Mouse (Mus musculus): Measurements from ENCODE around the gene Hesx1. TPM values are rescaled to one million over a fixed set of nuclear protein-coding genes. Genes with fewer than 3 reads are reported as not detected.

The Hesx1 gene
- polyA plus RNA-seq, 1 experiment from 2014 or later: 0.37 TPM

DNA sequence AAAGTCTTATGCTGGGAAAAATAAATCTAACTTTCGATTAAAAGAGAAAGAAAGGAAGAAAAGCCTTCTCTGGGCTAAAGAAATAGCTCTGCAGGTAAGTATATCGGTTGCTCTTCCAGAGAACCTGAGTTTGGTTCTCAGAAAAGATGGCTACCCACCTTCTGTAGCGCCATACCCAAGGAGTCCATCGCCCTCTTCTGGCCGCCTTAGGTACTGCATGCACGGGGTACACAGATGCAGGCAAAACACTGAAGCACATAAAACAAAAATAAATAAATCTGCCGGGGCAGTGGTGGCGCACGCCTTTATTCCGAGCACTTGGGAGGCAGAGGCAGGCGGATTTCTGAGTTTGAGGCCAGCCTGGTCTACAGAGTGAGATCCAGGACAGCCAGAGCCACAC is 28.7 kb downstream of the Hesx1 start:
- Histone ChIP-seq H3K4me1 (replicated peaks; ENCODE audit: control insufficient read depth, insufficient read depth, low read length) (no peaks in the 10 kb centered on the region), H3K27ac (ENCODE audit: low read depth) (no peak overlapping the region), H3K9me3 (ENCODE audit: control insufficient read depth, low read length) (no peaks in the 10 kb centered on the region), H3K9ac (ENCODE audit: low read length) (no peak overlapping the region), H3K36me3 (ENCODE audit: control insufficient read depth, insufficient read depth, low read length) (no peaks in the 10 kb centered on the region), H3K4me3 (ENCODE audit: low read depth, low read length) (no peak overlapping the region), H3K27me3 (replicated peaks; ENCODE audit: control insufficient read depth, insufficient read depth, low read length) (no peaks in the 10 kb centered on the region), H3K4me2 (ENCODE audit: low read length) (no peak overlapping the region)
- DNase-seq (ENCODE audit: low spot score) (peak; percentile 81), ATAC-seq (replicated peaks; ENCODE audit: low FRiP score, low TSS enrichment, low read depth) (no peak)
- 49% methylated on average over 11 of the region's 11 CpGs for WGBS

DNA sequence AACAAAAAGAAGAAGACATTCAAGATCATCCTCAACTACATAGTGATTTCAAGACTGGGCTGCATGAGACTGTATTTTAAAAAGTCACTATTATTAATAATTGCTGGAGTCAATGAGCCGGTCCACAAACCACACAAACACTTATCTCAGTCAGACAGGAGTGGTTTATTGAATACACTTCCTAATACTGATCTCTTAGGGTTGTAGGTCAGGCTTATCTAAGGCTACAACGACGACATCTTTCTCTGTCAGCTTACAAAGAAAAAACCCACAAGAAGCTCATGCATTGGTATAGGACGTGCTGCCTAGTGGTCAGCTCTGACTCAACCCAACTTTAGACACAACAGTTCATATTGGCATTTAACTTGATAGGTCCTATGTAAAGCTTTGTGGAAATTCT is 30.4 kb downstream of the Hesx1 start:
- DNase-seq (ENCODE audit: low spot score) (no peak), ATAC-seq (replicated peaks; ENCODE audit: low FRiP score, low TSS enrichment, low read depth) (no peak)
- Histone ChIP-seq H3K27ac (ENCODE audit: low read depth) (no peak overlapping the region), H3K9ac (ENCODE audit: low read length) (no peak overlapping the region), H3K4me1 (replicated peaks; ENCODE audit: control insufficient read depth, insufficient read depth, low read length) (no peaks in the 10 kb centered on the region), H3K4me3 (ENCODE audit: low read depth, low read length) (no peak overlapping the region), H3K4me2 (ENCODE audit: low read length) (no peak overlapping the region), H3K9me3 (ENCODE audit: control insufficient read depth, low read length) (no peaks in the 10 kb centered on the region), H3K27me3 (replicated peaks; ENCODE audit: control insufficient read depth, insufficient read depth, low read length) (no peaks in the 10 kb centered on the region), H3K36me3 (ENCODE audit: control insufficient read depth, insufficient read depth, low read length) (no peaks in the 10 kb centered on the region)
- 64% methylated on average over 4 of the region's 4 CpGs for WGBS

DNA sequence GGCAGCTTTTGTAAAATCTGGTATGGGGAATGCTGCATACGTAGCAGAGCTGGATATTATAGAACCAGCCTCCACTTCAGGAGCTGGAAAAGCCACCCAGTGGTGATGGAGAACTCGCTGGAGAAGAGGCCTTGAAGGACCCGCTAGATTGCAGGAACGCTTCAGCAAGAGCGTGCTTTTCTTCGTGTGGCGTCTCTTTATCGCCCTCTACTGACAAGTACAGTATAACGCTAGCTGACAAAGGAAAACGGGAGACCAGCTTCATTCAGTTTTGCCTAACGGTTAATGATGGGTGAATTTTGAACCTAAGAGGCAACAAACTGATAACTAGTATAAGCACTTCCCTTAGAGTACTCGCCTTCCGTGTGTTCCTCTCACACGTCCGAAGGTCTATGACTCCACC is 35.6 kb downstream of the Hesx1 start:
- Histone ChIP-seq H3K4me2 (ENCODE audit: low read length) (no peak overlapping the region), H3K4me3 (ENCODE audit: low read depth, low read length) (no peak overlapping the region), H3K9me3 (ENCODE audit: control insufficient read depth, low read length) (no peaks in the 10 kb centered on the region), H3K9ac (ENCODE audit: low read length) (no peak overlapping the region), H3K36me3 (ENCODE audit: control insufficient read depth, insufficient read depth, low read length) (no peaks in the 10 kb centered on the region), H3K27ac (ENCODE audit: low read depth) (no peak overlapping the region), H3K4me1 (replicated peaks; ENCODE audit: control insufficient read depth, insufficient read depth, low read length) (no peaks in the 10 kb centered on the region), H3K27me3 (replicated peaks; ENCODE audit: control insufficient read depth, insufficient read depth, low read length) (no peaks in the 10 kb centered on the region)
- 0 out of 2 replicates have a peak, but pooled peaks have one; percentile 47 for ATAC-seq (replicated peaks; ENCODE audit: low FRiP score, low TSS enrichment, low read depth)
- WGBS: 2% methylated on average over 15 of the region's 15 CpGs
- DNase-seq (ENCODE audit: low spot score): peak; percentile 65

DNA sequence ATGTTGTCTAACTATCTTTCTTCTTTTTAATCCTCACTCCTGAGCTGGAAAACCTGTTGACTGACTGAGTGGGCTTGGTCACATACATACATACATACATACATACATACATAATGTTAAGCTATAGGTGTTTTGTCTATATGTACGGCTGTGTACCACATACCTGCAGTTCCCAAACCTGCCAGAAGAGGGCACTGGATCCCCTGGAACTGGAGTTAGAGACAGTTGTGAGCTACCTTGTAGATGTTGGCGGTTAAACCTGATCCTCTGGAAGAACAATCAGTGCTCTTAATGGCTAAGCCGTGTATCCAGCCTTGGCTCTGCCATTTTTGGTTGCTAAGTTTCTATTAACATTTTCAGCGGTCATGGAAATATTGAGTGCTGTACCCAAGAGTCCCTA is 36.9 kb downstream of the Hesx1 start:
- 21% methylated on average over 4 of the region's 4 CpGs for WGBS
- ATAC-seq (replicated peaks; ENCODE audit: low FRiP score, low TSS enrichment, low read depth): peak; percentile 50; the same call in 1 of the 2 replicates

DNA sequence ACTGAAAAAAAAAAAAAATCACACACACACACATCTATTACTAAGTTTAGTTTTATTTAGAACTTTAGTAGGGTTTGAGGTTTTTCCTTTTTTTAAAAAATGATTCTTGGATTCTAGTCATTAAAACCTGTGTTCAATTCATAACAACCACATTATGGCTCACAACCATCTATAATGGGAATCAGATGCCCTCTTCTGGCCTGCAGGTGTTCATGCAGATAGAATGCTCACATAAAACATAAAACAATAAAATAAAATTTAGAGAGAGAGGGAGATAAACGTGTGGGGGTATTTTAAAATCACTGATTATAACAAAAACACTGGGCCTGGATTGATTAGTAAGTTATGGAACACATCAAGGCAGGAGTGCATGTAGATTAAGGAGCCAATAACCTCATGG is 43.3 kb downstream of the Hesx1 start:
- no peak for DNase-seq (ENCODE audit: low spot score)
- no peaks in the 10 kb centered on the region for H3K9me3 ChIP-seq (ENCODE audit: control insufficient read depth, low read length)
- no peak overlapping the region for H3K27ac ChIP-seq (ENCODE audit: low read depth)
- ATAC-seq (replicated peaks; ENCODE audit: low FRiP score, low TSS enrichment, low read depth): no peak
- H3K4me3 ChIP-seq (ENCODE audit: low read depth, low read length): no peak overlapping the region
- no peaks in the 10 kb centered on the region for H3K36me3 ChIP-seq (ENCODE audit: control insufficient read depth, insufficient read depth, low read length)
- no peaks in the 10 kb centered on the region for H3K27me3 ChIP-seq (replicated peaks; ENCODE audit: control insufficient read depth, insufficient read depth, low read length)
- H3K4me1 ChIP-seq (replicated peaks; ENCODE audit: control insufficient read depth, insufficient read depth, low read length): peaks cover 9% of the 10 kb centered on the region; the same call in 1 of the 2 replicates
- no peak overlapping the region for H3K4me2 ChIP-seq (ENCODE audit: low read length)
- H3K9ac ChIP-seq (ENCODE audit: low read length): no peak overlapping the region
- 70% methylated on average over 1 of the region's 1 CpGs for WGBS

More for the DNA sequence above, 36.9 kb downstream of the Hesx1 start:
- Histone ChIP-seq H3K36me3 (ENCODE audit: control insufficient read depth, insufficient read depth, low read length) (no peaks in the 10 kb centered on the region), H3K27ac (ENCODE audit: low read depth) (no peak overlapping the region), H3K4me3 (ENCODE audit: low read depth, low read length) (no peak overlapping the region), H3K9ac (ENCODE audit: low read length) (no peak overlapping the region), H3K9me3 (ENCODE audit: control insufficient read depth, low read length) (no peaks in the 10 kb centered on the region), H3K4me2 (ENCODE audit: low read length) (no peak overlapping the region), H3K4me1 (replicated peaks; ENCODE audit: control insufficient read depth, insufficient read depth, low read length) (no peaks in the 10 kb centered on the region), H3K27me3 (replicated peaks; ENCODE audit: control insufficient read depth, insufficient read depth, low read length) (no peaks in the 10 kb centered on the region)
- peak; percentile 91 for DNase-seq (ENCODE audit: low spot score)

DNA sequence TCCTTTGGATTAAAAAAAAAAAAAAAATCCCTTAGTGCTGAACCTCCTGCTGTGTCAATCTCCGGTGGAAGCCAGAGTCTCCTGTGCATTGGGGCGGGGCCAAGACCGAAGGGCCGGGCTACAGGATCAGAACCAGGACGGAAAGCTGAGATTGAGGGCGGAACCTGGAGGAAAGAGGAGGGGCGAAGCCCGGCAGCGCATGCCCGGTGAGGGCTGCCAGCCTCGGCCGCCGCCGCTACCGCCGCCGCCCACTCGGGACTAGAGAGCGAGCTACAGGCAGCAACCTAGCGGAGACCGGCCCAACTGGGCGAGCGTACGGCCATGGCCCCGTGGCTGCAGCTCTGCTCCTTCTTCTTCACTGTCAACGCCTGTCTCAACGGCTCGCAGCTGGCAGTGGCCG is 44.6 kb downstream of the Hesx1 start, which contains the start of gene Il17rd:
Gene Il17rd, plus strand, starts transcription at position 159 of the 400 bp plus-strand sequence.
- no peaks in the 10 kb centered on the region for H3K9me3 ChIP-seq (ENCODE audit: control insufficient read depth, low read length)
- H3K27ac ChIP-seq (ENCODE audit: low read depth): peak within 1 kb of the TSS; percentile 40
- H3K4me3 ChIP-seq (ENCODE audit: low read depth, low read length): peak within 1 kb of the TSS; percentile 70
- ATAC-seq (replicated peaks; ENCODE audit: low FRiP score, low TSS enrichment, low read depth) (peak; percentile 91), DNase-seq (ENCODE audit: low spot score) (peak; percentile 91)
- H3K4me1 ChIP-seq (replicated peaks; ENCODE audit: control insufficient read depth, insufficient read depth, low read length): peaks cover 21% of the 10 kb centered on the region
- no peaks in the 10 kb centered on the region for H3K36me3 ChIP-seq (ENCODE audit: control insufficient read depth, insufficient read depth, low read length)
- H3K27me3 ChIP-seq (replicated peaks; ENCODE audit: control insufficient read depth, insufficient read depth, low read length): no peaks in the 10 kb centered on the region
- WGBS: under 1% methylated on average over 29 of the region's 29 CpGs
- peak within 1 kb of the TSS; percentile 90 for H3K4me2 ChIP-seq (ENCODE audit: low read length)
- H3K9ac ChIP-seq (ENCODE audit: low read length): peak within 1 kb of the TSS; percentile 72

DNA sequence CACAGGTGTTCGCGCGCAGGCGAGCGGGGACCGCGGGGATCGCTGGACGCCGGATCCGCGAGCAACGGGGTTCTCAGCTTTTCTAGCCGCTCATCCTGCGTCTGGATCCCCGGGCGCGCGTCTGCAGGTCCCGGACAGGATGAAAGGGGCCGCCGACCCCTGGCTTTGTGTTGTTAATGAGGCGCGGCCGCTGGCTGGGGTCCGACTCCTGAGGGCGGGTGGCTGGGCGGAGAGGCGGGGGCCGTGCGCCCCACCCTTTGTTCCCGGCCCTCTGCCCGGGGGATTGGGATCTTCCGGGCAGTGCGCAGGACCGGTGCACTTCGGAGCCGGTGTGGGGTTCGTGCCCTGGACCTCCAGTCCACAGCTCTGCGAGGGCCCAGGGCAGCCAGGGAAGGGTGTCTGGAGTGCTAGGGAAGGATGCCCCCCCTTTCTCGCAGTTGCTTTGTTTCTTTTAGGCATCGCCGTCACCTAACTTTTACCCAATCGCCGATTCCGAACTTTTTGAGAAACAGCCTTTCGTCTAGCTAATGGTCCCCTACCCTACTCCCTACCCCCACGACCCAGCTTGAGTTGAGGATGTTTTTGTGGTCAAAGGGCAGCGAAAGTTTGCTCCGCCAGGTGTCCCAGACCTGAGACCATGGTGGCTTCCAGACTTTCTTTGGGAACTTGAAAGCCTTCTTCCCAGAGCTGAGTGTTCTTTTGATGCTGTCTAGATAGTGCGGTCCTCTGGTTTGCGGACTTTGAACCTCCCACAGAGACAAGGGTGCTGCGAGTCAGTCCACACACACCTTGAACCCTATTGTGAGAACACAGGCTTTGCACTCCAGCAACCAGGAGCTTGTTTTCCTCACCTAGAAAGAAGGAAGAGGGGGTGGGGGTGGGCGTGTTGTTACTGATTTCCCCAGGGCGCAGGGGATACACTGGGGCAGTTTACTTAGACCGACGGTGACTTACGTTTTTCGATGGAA is 45.3 kb downstream of the Hesx1 start:
- peak; percentile 81 for DNase-seq (ENCODE audit: low spot score)
- peak overlapping the region; percentile 72 for H3K9ac ChIP-seq (ENCODE audit: low read length)
- H3K27me3 ChIP-seq (replicated peaks; ENCODE audit: control insufficient read depth, insufficient read depth, low read length): no peaks in the 10 kb centered on the region
- ATAC-seq (replicated peaks; ENCODE audit: low FRiP score, low TSS enrichment, low read depth): peak; percentile 63
- peak overlapping the region; percentile 70 for H3K4me3 ChIP-seq (ENCODE audit: low read depth, low read length)
- no peaks in the 10 kb centered on the region for H3K36me3 ChIP-seq (ENCODE audit: control insufficient read depth, insufficient read depth, low read length)
- under 1% methylated on average over 59 of the region's 59 CpGs for WGBS
- H3K4me1 ChIP-seq (replicated peaks; ENCODE audit: control insufficient read depth, insufficient read depth, low read length): peaks cover 28% of the 10 kb centered on the region
- peak overlapping the region; percentile 40 for H3K27ac ChIP-seq (ENCODE audit: low read depth)
- H3K9me3 ChIP-seq (ENCODE audit: control insufficient read depth, low read length): no peaks in the 10 kb centered on the region
- peak overlapping the region; percentile 90 for H3K4me2 ChIP-seq (ENCODE audit: low read length)

DNA sequence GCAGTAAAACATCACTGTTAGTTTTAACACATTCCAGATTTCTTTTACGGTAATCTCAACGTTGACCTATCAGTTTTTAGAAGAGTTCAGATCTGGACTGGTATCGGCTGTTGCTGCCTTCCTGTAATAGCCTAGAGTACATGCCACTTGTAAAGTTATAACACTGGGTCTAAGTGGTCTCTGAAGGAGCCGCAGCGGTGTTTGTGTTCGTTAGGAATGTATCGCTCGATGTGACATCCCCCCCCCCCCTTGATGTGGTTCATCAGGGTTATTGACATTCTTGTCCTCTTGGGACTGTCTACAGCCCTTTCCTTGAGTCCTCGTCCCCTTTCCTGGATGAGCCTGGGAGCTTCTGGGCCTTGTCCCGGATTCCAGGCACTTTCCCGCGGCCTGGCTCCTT is 46.2 kb downstream of the Hesx1 start:
- Histone ChIP-seq H3K4me3 (ENCODE audit: low read depth, low read length) (peak overlapping the region; percentile 70), H3K27me3 (replicated peaks; ENCODE audit: control insufficient read depth, insufficient read depth, low read length) (no peaks in the 10 kb centered on the region), H3K9me3 (ENCODE audit: control insufficient read depth, low read length) (no peaks in the 10 kb centered on the region), H3K9ac (ENCODE audit: low read length) (no peak overlapping the region), H3K36me3 (ENCODE audit: control insufficient read depth, insufficient read depth, low read length) (no peaks in the 10 kb centered on the region), H3K4me1 (replicated peaks; ENCODE audit: control insufficient read depth, insufficient read depth, low read length) (peaks cover 37% of the 10 kb centered on the region), H3K4me2 (ENCODE audit: low read length) (peak overlapping the region; percentile 90), H3K27ac (ENCODE audit: low read depth) (no peak overlapping the region)
- WGBS: 20% methylated on average over 12 of the region's 12 CpGs
- DNase-seq (ENCODE audit: low spot score) (no peak), ATAC-seq (replicated peaks; ENCODE audit: low FRiP score, low TSS enrichment, low read depth) (no peak)
